In genomic region chr6:33059735-33060576, GRCm38 (mm10) we compare ENCODE assay signal across 8 mouse cellular contexts. TPM values are rescaled to one million over a fixed set of nuclear protein-coding genes. Genes with fewer than 3 reads are reported as not detected.
DNase-seq lines count a peak whose midpoint lies in the region; ATAC-seq and TF ChIP-seq lines count a peak whose summit lies in the region.

TSS of gene Chchd3 (minus strand) at chr6:33060260.

- H3K4me3 ChIP-seq in heart, embryonic 12.5 days = peak within 1 kb of the TSS; percentile 98
- H3K4me3 ChIP-seq in kidney, postnatal 0 days (replicated peaks; ENCODE audit: low read depth, low read length) = peak within 1 kb of the TSS; percentile 81
- H3K4me3 ChIP-seq in liver, embryonic 11.5 days (ENCODE audit: low read depth, low read length) = peak within 1 kb of the TSS; percentile 90
- H3K4me3 ChIP-seq in stomach, embryonic 14.5 days (ENCODE audit: low read depth, low read length) = peak within 1 kb of the TSS; percentile 97

- H3K9ac ChIP-seq in heart, embryonic 12.5 days = peak within 1 kb of the TSS; percentile 93
- peak within 1 kb of the TSS; percentile 66 for H3K9ac ChIP-seq in kidney, postnatal 0 days (ENCODE audit: low read depth, low read length)
- H3K9ac ChIP-seq in liver, embryonic 11.5 days (ENCODE audit: low read depth, low read length) = peak within 1 kb of the TSS; percentile 85
- peak within 1 kb of the TSS; percentile 63 for H3K9ac ChIP-seq in stomach, embryonic 14.5 days (replicated peaks; ENCODE audit: low read depth, low read length)

- no peaks in the 10 kb centered on the region for H3K9me3 ChIP-seq in heart, embryonic 12.5 days (replicated peaks)
- no peaks in the 10 kb centered on the region for H3K9me3 ChIP-seq in kidney, postnatal 0 days (replicated peaks; ENCODE audit: low read length)
- H3K9me3 ChIP-seq in liver, embryonic 11.5 days (ENCODE audit: control insufficient read depth, low read length) = no peaks in the 10 kb centered on the region
- no peaks in the 10 kb centered on the region for H3K9me3 ChIP-seq in stomach, embryonic 14.5 days (ENCODE audit: control insufficient read depth, low read depth, low read length)

- H3K27ac ChIP-seq in heart, embryonic 12.5 days (ENCODE audit: poor library complexity, severe bottlenecking) = peak within 1 kb of the TSS; percentile 85
- H3K27ac ChIP-seq in kidney, postnatal 0 days = peak within 1 kb of the TSS; percentile 77
- H3K27ac ChIP-seq in liver, embryonic 11.5 days (ENCODE audit: low read depth, low read length) = peak within 1 kb of the TSS; percentile 54; the same call in 1 of the 2 replicates
- H3K27ac ChIP-seq in stomach, embryonic 14.5 days (ENCODE audit: low read length) = no peak within 1 kb of the TSS; the same call in 1 of the 2 replicates

- 0% methylated on average over 50 of the region's 50 CpGs for WGBS in heart, embryonic 12.5 days
- under 1% methylated on average over 50 of the region's 50 CpGs for WGBS in kidney, postnatal 0 days
- WGBS in liver, embryonic 11.5 days = under 1% methylated on average over 50 of the region's 50 CpGs
- WGBS in stomach, embryonic 14.5 days = under 1% methylated on average over 50 of the region's 50 CpGs

- no peak for TF ChIP-seq CTCF in kidney, postnatal 0 days (IDR thresholded peaks at IDR 0.05; ENCODE audit: low read depth)

- 0 out of 2 replicates have a peak, but pooled peaks cover 3% of the 10 kb centered on the region for H3K27me3 ChIP-seq in heart, embryonic 12.5 days (replicated peaks)
- H3K27me3 ChIP-seq in kidney, postnatal 0 days (ENCODE audit: insufficient read depth, low read length) = no peaks in the 10 kb centered on the region
- 0 out of 2 replicates have a peak, but pooled peaks cover 1% of the 10 kb centered on the region for H3K27me3 ChIP-seq in liver, embryonic 11.5 days (replicated peaks; ENCODE audit: control insufficient read depth, insufficient read depth, low read length)
- H3K27me3 ChIP-seq in stomach, embryonic 14.5 days (ENCODE audit: control insufficient read depth, insufficient read depth, low read length) = no peaks in the 10 kb centered on the region

- peak; percentile 95 for ATAC-seq in erythroid progenitor cell, adult 5-6 weeks (replicated peaks; ENCODE audit: low FRiP score, poor library complexity, severe bottlenecking)
- ATAC-seq in heart, embryonic 12.5 days (ENCODE audit: insufficient number of reproducible peaks, low FRiP score) = peak; percentile 100
- peak; percentile 100 for ATAC-seq in kidney, postnatal 0 days (replicated peaks; ENCODE audit: low FRiP score, low read depth)
- peak; percentile 98 for ATAC-seq in liver, embryonic 11.5 days (replicated peaks; ENCODE audit: low FRiP score)
- peak; percentile 100 for ATAC-seq in stomach, embryonic 14.5 days (ENCODE audit: insufficient number of reproducible peaks, insufficient read depth, low FRiP score, low read depth)

- peaks cover 25% of the 10 kb centered on the region for H3K4me1 ChIP-seq in heart, embryonic 12.5 days (replicated peaks)
- H3K4me1 ChIP-seq in kidney, postnatal 0 days (replicated peaks; ENCODE audit: insufficient read depth, low read length) = no peaks in the 10 kb centered on the region
- H3K4me1 ChIP-seq in liver, embryonic 11.5 days (replicated peaks; ENCODE audit: control insufficient read depth, insufficient read depth, low read length) = peaks cover 7% of the 10 kb centered on the region
- H3K4me1 ChIP-seq in stomach, embryonic 14.5 days (ENCODE audit: control insufficient read depth, insufficient read depth, low read length) = peaks cover 4% of the 10 kb centered on the region; the same call in 1 of the 2 replicates

- peak; percentile 98 for DNase-seq in CD4-positive helper T cell, adult 2 months (ENCODE audit: low read depth, low spot score)
- DNase-seq in brain, embryonic 18.5 days (ENCODE audit: low read depth, low spot score) = peak; percentile 96
- DNase-seq in kidney, postnatal 0 days (ENCODE audit: low spot score) = peak; percentile 99
- DNase-seq in liver, embryonic 11.5 days (ENCODE audit: low spot score) = peak; percentile 90
- DNase-seq in naive thymus-derived CD4-positive, alpha-beta T cell, adult 2 months (ENCODE audit: low read depth) = peak; percentile 97

- peak within 1 kb of the TSS; percentile 95 for H3K4me2 ChIP-seq in heart, embryonic 12.5 days
- H3K4me2 ChIP-seq in kidney, postnatal 0 days (ENCODE audit: low read length) = peak within 1 kb of the TSS; percentile 61
- H3K4me2 ChIP-seq in liver, embryonic 11.5 days = peak within 1 kb of the TSS; percentile 81
- peak within 1 kb of the TSS; percentile 73 for H3K4me2 ChIP-seq in stomach, embryonic 14.5 days (replicated peaks; ENCODE audit: low read depth, low read length)

- H3K36me3 ChIP-seq in heart, embryonic 12.5 days = peaks cover 2% of the 10 kb centered on the region
- no peaks in the 10 kb centered on the region for H3K36me3 ChIP-seq in kidney, postnatal 0 days (ENCODE audit: insufficient read depth, low read length)
- no peaks in the 10 kb centered on the region; the same call in 1 of the 2 replicates for H3K36me3 ChIP-seq in liver, embryonic 11.5 days (ENCODE audit: control insufficient read depth, insufficient read depth, low read length)
- peaks cover 2% of the 10 kb centered on the region; the same call in 1 of the 2 replicates for H3K36me3 ChIP-seq in stomach, embryonic 14.5 days (ENCODE audit: control insufficient read depth, insufficient read depth, low read length)

RNA-seq across cellular contexts. Expression of gene Chchd3, which starts in this region (rescaled TPM):
- 46.5 and 49.7 TPM in 2 replicates for total RNA-seq in erythroid progenitor cell, adult 5-6 weeks (2015; ENCODE audit: low replicate concordance)
- 66.6 and 69.6 TPM in 2 replicates for total RNA-seq in erythroid progenitor cell, adult 5-6 weeks (2017; ENCODE audit: low replicate concordance)
- 173 and 177 TPM in 2 replicates for polyA plus RNA-seq in heart, embryonic 12.5 days (2016; fragmentation: Nextera tagmentation; extraction: Ambion mirVana)
- polyA plus RNA-seq in kidney, postnatal 0 days (2015; fragmentation: Nextera tagmentation; extraction: Ambion mirVana) = 154 and 160 TPM in 2 replicates
- polyA plus RNA-seq in liver, embryonic 11.5 days (2014; fragmentation: Nextera tagmentation; extraction: Ambion mirVana) = 149 and 150 TPM in 2 replicates
- 96.4 and 106 TPM in 2 replicates for polyA plus RNA-seq in stomach, embryonic 14.5 days (2014; fragmentation: Nextera tagmentation; extraction: Ambion mirVana)
